In genomic region chr16:85041153-85041959, GRCm38 (mm10) we compare ENCODE assay signal across 15 mouse cellular contexts.
A peak's percentile ranks its signal among the peaks of the same experiment; 100 is the strongest.
DNase-seq lines count a peak whose midpoint lies in the region; ATAC-seq lines count a peak whose summit lies in the region.
"Had no signal": no experiment of that assay in that cellular context is flagged by ENCODE, and none has a peak within 500 bp of the region (broad histone marks: within the 10 kb centered on the region; RNA-seq: fewer than 3 reads in every experiment).

No protein-coding gene starts in this region.

- no peaks in the 10 kb centered on the region for H3K27me3 ChIP-seq in hindbrain, embryonic 12.5 days
- no peaks in the 10 kb centered on the region for H3K27me3 ChIP-seq in hindbrain, embryonic 13.5 days
- H3K27me3 ChIP-seq in neural tube, embryonic 13.5 days: no peaks in the 10 kb centered on the region
- H3K27me3 ChIP-seq: heart, embryonic 13.5 days had no signal

- peaks cover 15% of the 10 kb centered on the region for H3K36me3 ChIP-seq in hindbrain, embryonic 12.5 days
- H3K36me3 ChIP-seq in hindbrain, embryonic 13.5 days: peaks cover 22% of the 10 kb centered on the region
- H3K36me3 ChIP-seq in neural tube, embryonic 13.5 days: peaks cover 26% of the 10 kb centered on the region

- peaks cover 15% of the 10 kb centered on the region for H3K4me1 ChIP-seq in hindbrain, embryonic 12.5 days
- H3K4me1 ChIP-seq in hindbrain, embryonic 13.5 days (replicated peaks): peaks cover 30% of the 10 kb centered on the region
- peaks cover 40% of the 10 kb centered on the region for H3K4me1 ChIP-seq in neural tube, embryonic 13.5 days (replicated peaks)

- no peak overlapping the region for H3K4me3 ChIP-seq in hindbrain, embryonic 12.5 days
- H3K4me3 ChIP-seq in hindbrain, embryonic 13.5 days: no peak overlapping the region
- no peak overlapping the region for H3K4me3 ChIP-seq in neural tube, embryonic 13.5 days
- H3K4me3 ChIP-seq: heart, embryonic 13.5 days had no signal

- H3K27ac ChIP-seq in hindbrain, embryonic 12.5 days: peak overlapping the region; percentile 40
- no peak overlapping the region for H3K27ac ChIP-seq in hindbrain, embryonic 13.5 days
- H3K27ac ChIP-seq in neural tube, embryonic 13.5 days (replicated peaks): 0 out of 2 replicates have a peak overlapping the region, but pooled peaks have one; percentile 25
- H3K27ac ChIP-seq: heart, embryonic 13.5 days had no signal

- H3K9me3 ChIP-seq in hindbrain, embryonic 12.5 days (replicated peaks): no peaks in the 10 kb centered on the region
- H3K9me3 ChIP-seq in hindbrain, embryonic 13.5 days: no peaks in the 10 kb centered on the region
- no peaks in the 10 kb centered on the region for H3K9me3 ChIP-seq in neural tube, embryonic 13.5 days
- H3K9me3 ChIP-seq: heart, embryonic 13.5 days had no signal

- ATAC-seq in hindbrain, embryonic 12.5 days (ENCODE audit: low FRiP score): no peak
- no peak for ATAC-seq in hindbrain, embryonic 13.5 days (ENCODE audit: low FRiP score)
- ATAC-seq in neural tube, embryonic 13.5 days (ENCODE audit: low read depth): no peak
- ATAC-seq: hindbrain, embryonic 16.5 days had no signal

- no peak overlapping the region for H3K9ac ChIP-seq in hindbrain, embryonic 12.5 days
- no peak overlapping the region for H3K9ac ChIP-seq in hindbrain, embryonic 13.5 days
- H3K9ac ChIP-seq in neural tube, embryonic 13.5 days: no peak overlapping the region
- H3K9ac ChIP-seq: heart, embryonic 13.5 days had no signal

- DNase-seq in embryo, embryonic 10 days (ENCODE audit: low spot score): peak; percentile 12
- DNase-seq in embryo, embryonic 9.5 days (ENCODE audit: extremely low spot score): no peak
- no peak for DNase-seq in neural tube, embryonic 10.5 days (ENCODE audit: extremely low spot score, low spot score)
- peak; percentile 72 for DNase-seq in retina, postnatal 1 day
- no peak for DNase-seq in cerebellum, adult 18-20 months
- DNase-seq: adrenal gland, adult 8-10 months; kidney, postnatal 10 days; left cerebral cortex, postnatal 4 days; lung, postnatal 10 days; right cerebral cortex, postnatal 25 days had no signal

- WGBS in hindbrain, embryonic 12.5 days: 44% methylated on average over 3 of the region's 3 CpGs
- WGBS in hindbrain, embryonic 13.5 days: 59% methylated on average over 3 of the region's 3 CpGs
- WGBS in neural tube, embryonic 13.5 days: 51% methylated on average over 3 of the region's 3 CpGs

- no peak overlapping the region for H3K4me2 ChIP-seq in hindbrain, embryonic 12.5 days (replicated peaks)
- no peak overlapping the region for H3K4me2 ChIP-seq in hindbrain, embryonic 13.5 days
- H3K4me2 ChIP-seq in neural tube, embryonic 13.5 days: no peak overlapping the region
- H3K4me2 ChIP-seq: heart, embryonic 13.5 days had no signal

Comparison
In these comparisons a context has a peak if more than half of its experiments do, and no peak if none do; other contexts are left out.
1. DNase-seq: peak in embryo, embryonic 10 days (single experiment) and retina, postnatal 1 day (single experiment); none in embryo, embryonic 9.5 days (single experiment), neural tube, embryonic 10.5 days (single experiment) and cerebellum, adult 18-20 months (0 of 2).